Mouse (Mus musculus) lung, postnatal 10 days (tissue): ENCODE results near the gene Iqcn.

Experiments used
- DNase-seq: peaks from one replicate; pipeline ENCODE4 v3.0.0; 2021

The Iqcn gene

DNA sequence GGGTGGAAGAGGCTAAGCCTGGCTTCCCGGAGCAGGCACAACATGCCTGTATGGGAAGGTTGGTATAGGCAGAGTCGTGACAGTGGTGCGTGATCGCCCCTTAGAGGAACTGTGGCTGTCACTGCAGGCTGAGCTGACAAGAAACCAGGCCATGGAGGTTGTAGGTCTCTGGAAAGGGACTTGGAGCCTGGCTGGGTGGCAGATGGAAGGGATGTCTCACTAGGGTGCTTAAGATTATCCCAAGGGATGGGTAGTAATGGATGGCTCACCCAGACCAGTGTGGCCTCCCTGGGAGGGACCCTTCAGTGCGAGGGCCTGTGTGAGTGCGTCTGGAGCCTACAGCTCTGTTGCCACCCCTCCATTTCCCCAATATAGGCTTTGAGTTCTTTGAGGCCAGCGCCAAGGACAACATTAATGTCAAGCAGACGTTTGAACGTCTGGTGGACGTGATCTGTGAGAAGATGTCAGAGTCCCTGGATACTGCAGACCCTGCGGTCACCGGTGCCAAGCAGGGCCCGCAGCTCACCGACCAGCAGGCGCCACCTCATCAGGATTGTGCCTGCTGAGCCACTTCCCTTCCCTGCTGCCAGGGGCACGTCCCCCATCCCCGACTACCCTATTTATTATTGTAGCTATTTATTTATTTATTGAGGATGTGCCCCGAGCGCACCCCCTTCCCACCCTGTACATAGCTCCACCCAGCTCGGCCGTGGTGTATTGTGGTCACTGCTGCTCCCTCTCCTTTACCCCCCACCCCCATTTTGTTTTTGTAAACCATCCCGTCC lies 54.5 kb downstream of the Iqcn start:
- DNase-seq, result peak; percentile 3

- DNase-seq, result peak; percentile 5
These were observed 55.0 kb downstream of the Iqcn start for GRCm38 (mm10) chr8:70758308-70758615.

DNA sequence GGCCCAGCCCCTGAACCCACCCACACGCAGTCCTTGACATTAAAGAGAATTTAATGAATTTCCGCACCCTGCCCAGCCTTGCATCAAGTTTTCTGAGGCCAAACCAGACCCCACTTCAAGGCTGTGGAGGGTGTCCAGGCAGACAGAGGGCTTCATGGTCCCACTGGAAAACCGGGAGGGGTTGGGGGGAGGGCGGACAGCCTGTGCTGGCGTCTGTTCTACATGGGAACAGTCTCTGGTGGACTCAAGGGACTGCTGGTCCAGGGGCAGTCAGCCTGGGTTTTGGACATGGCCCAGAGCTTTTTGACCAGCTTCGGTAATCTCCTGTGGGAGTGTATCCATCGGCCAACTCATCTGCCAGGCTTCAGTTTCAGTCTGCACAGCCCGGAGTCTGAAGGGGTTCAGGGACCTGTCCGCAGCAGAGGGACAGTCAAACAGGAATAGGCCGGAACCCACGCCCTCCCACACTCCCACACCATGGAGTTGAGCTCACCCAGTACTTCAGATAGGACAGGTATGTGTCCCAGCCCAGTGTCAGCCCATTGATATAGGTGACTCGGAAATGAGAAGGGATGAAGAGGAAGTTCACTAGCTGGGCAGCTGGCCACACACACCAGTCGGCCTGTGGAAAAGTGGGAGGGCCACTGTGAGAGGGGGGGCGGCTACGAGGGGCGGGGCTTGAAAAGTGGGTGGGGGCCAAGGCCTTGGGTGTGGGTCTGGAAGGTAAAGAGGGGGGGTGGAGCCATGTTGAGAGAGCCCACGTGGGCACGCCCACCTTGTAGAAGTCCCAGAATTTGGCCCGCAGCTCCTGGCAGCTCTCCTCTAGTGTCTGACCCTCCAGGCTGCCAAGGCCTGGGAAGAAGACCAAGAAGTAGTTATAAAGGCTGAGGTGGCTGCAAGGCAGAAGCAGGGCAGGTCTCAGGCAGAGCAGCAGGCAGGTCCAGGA lies 55.6 kb downstream of the Iqcn start:
- peak; percentile 72 for DNase-seq

DNA sequence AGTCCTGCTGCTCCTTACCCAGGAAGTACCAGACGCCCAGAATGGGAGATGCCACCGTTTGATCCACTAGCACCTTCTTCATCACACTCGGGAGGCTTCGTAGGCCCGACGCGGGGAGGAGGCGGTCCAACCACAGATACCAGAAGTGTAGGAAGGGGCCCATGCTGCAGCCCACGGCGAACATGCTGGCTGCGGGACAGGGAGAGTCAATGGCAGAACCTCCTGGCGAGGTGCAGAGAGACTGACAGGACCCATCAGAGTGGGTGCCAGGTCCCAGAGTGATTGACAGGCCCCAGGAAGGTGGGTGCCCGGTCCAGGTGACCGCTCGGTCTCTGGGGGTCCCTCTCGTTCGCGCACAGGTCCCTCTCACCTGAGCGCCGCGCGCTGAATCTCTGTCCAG lies 57.1 kb downstream of the Iqcn start:
- DNase-seq, result no peak

GRCm38 (mm10) chr8:70760775-70761406 lies 57.6 kb downstream of the Iqcn start, which contains the start of gene Mpv17l2:
Mpv17l2 (minus strand) TSS chr8:70760946.
- peak; percentile 99 for DNase-seq

DNA sequence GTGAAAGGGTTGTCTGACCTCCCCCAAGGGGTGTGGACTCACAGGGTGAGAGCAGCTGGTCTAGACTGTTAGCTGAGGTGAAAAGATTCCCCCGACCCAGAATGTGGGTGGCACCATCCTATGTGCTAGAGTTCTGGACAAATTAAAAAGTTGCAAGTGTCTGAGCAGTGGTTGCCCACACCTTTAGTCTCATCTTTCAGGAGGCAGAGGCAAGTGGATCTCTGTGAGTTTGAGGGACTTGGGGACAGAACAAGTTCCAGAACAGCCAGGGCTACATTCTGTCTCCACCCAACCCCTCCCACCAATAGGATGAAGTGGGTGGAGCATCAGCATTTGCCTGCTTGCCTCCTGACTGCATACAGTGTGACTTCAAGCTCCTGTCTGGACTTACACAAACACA lies 58.9 kb downstream of the Iqcn start:
- DNase-seq, result no peak

DNA sequence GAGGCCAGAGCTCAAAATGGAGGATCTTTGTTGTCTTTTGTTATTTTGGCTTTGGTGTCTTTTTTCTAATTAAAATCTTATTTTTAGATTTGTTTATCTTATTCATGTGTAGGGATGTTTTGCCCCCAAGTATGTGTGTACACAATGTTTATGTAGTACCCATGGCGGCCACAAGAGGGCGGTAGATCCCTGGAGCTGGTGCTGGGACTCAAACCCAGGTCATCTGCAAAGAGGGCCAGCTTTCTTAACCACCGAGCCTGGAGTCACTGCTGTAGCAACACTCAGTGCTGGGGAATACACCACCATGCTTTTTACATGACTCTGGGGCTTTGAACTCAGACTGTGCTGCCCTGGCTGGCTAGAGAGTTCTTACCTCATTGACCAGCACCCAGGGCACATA lies 60.1 kb downstream of the Iqcn start:
- DNase-seq, result peak; percentile 69

GRCm38 (mm10) chr8:70764026-70764425 lies 60.8 kb downstream of the Iqcn start:
- DNase-seq, result no peak

- no peak for DNase-seq
These were observed 61.4 kb downstream of the Iqcn start for GRCm38 (mm10) chr8:70764676-70765075.

DNA sequence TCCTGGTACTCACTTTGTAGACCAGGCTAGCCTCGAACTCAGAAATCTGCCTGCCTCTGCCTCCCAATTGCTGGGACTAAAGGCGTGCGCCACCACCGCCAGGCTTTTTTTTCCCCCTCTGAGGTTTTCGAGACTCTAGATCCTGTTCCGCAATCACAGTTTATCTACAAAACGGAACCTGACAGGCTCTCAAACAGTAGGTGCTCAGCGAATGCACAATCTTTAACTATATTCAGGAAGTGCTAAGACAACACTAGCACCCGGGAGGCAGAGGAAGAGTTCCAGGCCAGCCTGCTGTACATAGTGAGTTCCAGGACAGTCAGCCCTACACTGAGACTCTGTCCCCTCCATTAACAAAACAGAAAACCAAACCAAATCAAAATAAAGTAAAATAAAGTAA lies 62.1 kb downstream of the Iqcn start:
- no peak for DNase-seq

DNA sequence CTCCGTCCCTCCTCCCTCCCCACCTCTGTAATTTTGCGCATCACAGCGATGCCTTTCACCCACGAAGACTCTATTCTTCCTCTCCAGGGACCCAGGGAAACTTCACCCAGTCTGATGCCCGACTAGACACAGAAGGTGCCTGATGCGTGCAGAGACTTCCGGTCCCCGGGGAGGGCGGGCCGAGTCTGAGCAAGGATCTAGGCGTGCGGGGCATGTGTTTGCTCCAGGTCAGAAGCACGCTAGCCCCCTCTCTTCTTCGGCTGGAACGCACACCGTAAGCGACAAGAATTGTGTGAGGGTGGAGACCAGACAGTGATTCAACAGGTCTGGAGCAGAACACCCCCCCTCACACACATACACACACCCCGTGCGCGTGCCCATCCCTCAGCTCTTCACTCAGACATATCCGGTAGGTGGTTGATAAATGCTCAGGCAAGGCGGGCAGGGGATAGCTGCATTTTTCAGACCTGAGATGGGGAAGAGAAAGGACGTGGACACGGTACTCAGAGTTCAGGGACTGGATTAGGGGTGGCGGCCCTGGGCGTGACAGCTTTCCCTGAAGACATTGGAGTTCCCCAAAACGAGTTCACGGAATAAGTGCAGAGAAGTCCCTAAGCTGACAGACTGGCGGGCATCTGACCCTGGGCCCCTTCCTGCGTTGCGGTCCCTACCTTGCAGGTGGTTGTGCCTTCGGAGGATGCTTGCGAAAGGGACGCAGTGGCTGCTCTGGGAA lies 62.7 kb downstream of the Iqcn start:
- DNase-seq, result peak; percentile 67

DNA sequence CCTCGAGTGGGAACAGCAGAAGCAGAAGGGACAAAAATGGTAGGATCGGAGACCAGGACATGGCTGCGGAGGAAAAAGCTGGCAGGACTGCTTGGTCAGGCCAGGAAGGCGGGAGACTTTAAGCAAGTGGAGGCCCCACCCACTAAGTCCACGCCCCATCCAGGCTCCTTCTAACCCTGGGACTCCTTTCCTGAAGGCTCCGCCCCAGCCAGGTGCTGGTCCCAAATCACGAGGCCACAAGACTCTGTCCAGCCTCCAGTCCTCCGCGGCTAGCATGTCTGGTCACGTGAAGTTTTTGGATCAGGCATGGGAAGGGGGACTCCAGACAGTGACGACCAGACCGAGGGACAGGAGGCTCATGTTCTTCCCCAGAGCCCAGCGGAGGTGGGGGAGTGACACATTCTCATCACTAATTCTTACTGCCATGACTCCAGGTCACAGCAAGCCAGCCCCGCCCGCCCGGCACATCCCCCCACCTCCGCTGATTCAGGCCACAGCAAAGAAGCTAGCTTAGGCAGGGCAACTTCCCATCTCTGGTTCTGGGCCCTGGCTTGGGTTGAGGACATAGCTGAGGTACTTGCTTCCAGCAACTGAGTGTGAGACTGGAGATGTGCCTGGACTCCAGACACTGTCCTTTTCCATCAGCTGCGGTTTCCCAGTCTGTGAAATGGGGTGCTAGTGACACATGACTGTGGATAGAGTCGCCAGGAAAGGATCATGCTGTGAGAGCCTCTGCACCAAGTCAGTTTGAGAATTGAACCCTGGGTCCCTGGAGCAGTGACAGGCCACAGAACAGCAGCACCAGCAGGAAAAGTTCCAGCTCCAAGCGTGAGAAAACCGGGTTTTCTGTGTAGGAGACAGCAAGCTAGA lies 63.5 kb downstream of the Iqcn start:
- DNase-seq, result peak; percentile 91
